Mouse (Mus musculus) lung, embryonic 15.5 days (tissue): ENCODE measurements around the gene Rreb1. TPM values are rescaled to one million over a fixed set of nuclear protein-coding genes. Genes with fewer than 3 reads are reported as not detected.

Experiments
- ATAC-seq: fragments of 200-750 bp; cut with Nextera tagmentation; 2 replicates; pipeline ENCODE4 v1.8.0; 2017; ENCODE audit warnings: moderate number of reproducible peaks, borderline replicate concordance; ENCODE audit not compliant: low FRiP score, low TSS enrichment; ENCODE audit errors: extremely low read depth
- H3K27ac ChIP-seq: fragments of 300-500 bp; sonication (generic); 2 replicates; pipeline ENCODE4 v1.5.1; 2015; ENCODE audit warnings: moderate library complexity, mild to moderate bottlenecking, inconsistent platforms
- H3K27me3 ChIP-seq: fragments of 300-500 bp; sonication (generic); 2 replicates; pipeline ENCODE4 v1.6.1; 2015; ENCODE audit warnings: inconsistent platforms
- H3K36me3 ChIP-seq: fragments of 300-500 bp; sonication (generic); 2 replicates; pipeline ENCODE4 v1.6.1; 2015; ENCODE audit warnings: inconsistent platforms
- H3K4me1 ChIP-seq: fragments of 300-500 bp; sonication (generic); 2 replicates; pipeline ENCODE4 v1.6.1; 2015; ENCODE audit warnings: inconsistent platforms
- H3K4me2 ChIP-seq: fragments of 300-500 bp; sonication (generic); 2 replicates; pipeline ENCODE4 v1.6.1; 2015; ENCODE audit warnings: inconsistent platforms, mild to moderate bottlenecking, moderate library complexity
- H3K4me3 ChIP-seq: fragments of 300-500 bp; sonication (generic); 2 replicates; pipeline ENCODE4 v1.5.1; 2015; ENCODE audit warnings: mild to moderate bottlenecking, inconsistent platforms
- H3K9ac ChIP-seq: fragments of 300-500 bp; sonication (generic); 2 replicates; pipeline ENCODE4 v1.6.1; 2015; ENCODE audit warnings: inconsistent platforms
- H3K9me3 ChIP-seq: fragments of 300-500 bp; sonication (generic); 2 replicates; pipeline ENCODE4 v1.6.1; 2016; ENCODE audit warnings: inconsistent platforms
- WGBS: fragments of 180-500 bp; shearing (Covaris S2); methylation state at CpG from one replicate; pipeline ENCODE4 v1.1.7; 2015; 5-methylcytosine and 5-hydroxymethylcytosine counted together
- polyA plus RNA-seq: library from polyadenylated mRNA; unstranded; fragments of >200 nt; fragmentation: Nextera tagmentation; extraction: Ambion mirVana; gene quantifications from 2 replicates; pipeline ENCODE4 v1.2.1, GENCODE M21; 2015

Rreb1 gene
- polyA plus RNA-seq, 1 experiment from 2014 or later = 17.9 TPM

DNA sequence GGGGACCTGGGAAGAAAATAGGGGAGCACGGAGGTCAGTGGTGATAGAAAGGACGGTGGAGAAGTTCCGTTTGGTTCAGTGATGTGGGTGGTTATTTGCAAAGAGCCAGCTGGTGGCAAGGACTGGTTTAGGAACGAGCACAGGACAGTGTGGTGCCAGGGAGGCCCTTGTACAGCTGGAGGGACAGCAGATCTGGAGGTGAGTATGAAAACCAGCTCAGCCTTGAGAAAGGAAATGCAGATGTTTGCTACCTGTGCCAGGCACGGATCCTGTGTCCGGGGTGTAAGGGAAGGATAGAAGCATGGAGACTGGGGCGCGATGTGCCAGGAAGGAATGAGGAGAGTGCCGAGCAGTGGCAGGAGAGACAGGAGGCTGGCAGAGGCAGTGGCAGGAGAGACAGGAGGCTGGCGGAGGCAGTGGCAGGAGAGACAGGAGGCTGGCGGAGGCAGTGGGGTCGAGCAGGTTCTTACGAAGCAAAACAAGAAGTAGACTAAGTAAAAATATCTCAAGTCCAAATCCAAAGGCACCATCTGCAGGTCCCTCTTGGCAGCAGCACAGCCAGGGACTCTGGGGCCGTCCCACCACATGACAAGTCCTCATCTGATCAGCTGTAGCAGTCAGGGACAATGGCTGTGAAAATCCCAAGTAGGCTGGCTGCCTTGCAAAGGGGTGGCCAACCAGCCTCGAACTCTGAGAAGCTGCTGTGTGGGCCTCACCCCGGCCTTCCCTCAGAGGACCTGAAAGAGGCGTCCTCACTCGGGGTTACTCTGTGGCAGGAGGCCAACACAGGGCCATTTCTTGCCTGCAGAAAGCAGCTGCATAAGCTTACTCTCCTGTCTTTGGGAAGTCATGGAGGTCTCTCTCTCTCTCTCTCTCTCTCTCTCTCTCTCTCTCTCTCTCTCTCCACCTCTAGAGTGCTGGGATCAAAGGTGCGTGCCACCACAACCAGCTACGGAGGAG is 186.2 kb downstream of the Rreb1 start:
- H3K9me3 ChIP-seq = no peaks in the 10 kb centered on the region
- peak overlapping the region; percentile 24; the same call in 1 of the 2 replicates for H3K27ac ChIP-seq
- peak overlapping the region; percentile 44 for H3K4me3 ChIP-seq
- no peaks in the 10 kb centered on the region for H3K36me3 ChIP-seq
- peak overlapping the region; percentile 65 for H3K4me2 ChIP-seq
- peaks cover 49% of the 10 kb centered on the region for H3K4me1 ChIP-seq
- peak overlapping the region; percentile 30; the same call in 1 of the 2 replicates for H3K9ac ChIP-seq
- ATAC-seq = no peak
- WGBS = 40% methylated on average over 20 of the region's 20 CpGs
- no peaks in the 10 kb centered on the region for H3K27me3 ChIP-seq

- 51% methylated on average over 17 of the region's 17 CpGs for WGBS
Observed at GRCm38 (mm10) chr13:37965126-37965914, 187.1 kb downstream of the Rreb1 start.

DNA sequence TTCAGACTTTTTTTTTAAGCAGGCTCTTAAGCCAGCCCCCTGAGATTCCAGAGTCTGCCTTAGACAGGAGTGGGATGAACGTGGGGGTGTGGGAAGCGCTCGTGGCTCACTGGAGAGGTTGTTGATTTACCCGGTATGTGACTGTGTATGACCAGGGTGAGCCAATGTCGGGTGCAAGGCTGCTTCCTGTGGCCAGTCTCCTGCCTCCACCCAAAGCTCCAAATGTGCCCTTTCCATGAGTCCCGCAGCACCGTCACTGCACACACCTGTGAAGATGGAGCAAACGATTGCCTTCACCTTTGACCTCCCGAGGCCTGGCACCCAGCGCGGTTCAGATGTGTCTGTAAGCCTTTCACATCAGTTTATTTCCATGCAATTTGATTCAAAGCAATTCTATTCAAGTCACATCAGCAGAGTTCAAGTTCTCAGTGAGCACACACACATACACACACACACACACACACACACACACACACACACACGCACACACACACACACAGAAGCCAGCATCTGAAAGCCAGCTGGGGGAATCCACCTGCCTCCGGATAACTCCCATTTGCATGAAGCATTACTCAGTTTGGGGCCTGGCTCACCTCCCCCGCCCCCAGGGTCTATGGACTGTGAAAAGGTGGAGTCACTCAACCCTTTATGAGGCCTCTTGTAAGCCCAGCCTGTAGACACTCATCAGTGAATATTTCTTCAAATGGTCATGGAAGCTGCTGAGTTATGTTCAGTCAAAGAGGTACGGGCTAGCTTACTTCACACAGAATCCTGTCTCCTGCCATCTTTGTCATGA is 188.3 kb downstream of the Rreb1 start:
- H3K4me1 ChIP-seq = peaks cover 51% of the 10 kb centered on the region

More at GRCm38 (mm10) chr13:37965126-37965914, 187.1 kb downstream of the Rreb1 start:
- no peaks in the 10 kb centered on the region for H3K9me3 ChIP-seq
- H3K27me3 ChIP-seq = no peaks in the 10 kb centered on the region
- ATAC-seq = no peak
- H3K36me3 ChIP-seq = no peaks in the 10 kb centered on the region
- H3K4me2 ChIP-seq = no peak overlapping the region
- no peak overlapping the region for H3K9ac ChIP-seq
- H3K27ac ChIP-seq = no peak overlapping the region
- no peak overlapping the region for H3K4me3 ChIP-seq
- H3K4me1 ChIP-seq = peaks cover 51% of the 10 kb centered on the region

DNA sequence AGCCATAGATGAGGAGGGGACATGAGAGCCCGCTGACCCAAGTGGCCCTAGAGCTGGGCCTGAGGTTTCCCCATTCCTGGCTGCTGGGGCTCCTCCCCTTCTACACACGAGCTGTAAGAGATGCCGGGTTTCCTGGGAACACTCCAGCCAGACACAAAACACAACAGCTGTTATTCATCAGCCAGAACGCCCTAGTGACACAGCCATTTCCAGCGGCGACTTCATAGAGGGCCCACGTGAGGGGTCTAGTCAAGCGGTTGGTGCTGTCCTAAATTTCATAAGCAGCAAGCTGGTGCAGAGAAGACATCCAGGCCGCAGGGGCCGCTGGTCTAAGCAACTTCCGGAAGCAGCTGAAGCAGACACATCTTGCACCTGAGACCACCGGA is 188.8 kb downstream of the Rreb1 start:
- peaks cover 51% of the 10 kb centered on the region for H3K4me1 ChIP-seq
- WGBS = 19% methylated on average over 12 of the region's 12 CpGs
- H3K27ac ChIP-seq = peak overlapping the region; percentile 70
- H3K27me3 ChIP-seq = no peaks in the 10 kb centered on the region
- peak; percentile 72 for ATAC-seq
- H3K4me3 ChIP-seq = no peak overlapping the region
- H3K4me2 ChIP-seq = peak overlapping the region; percentile 39
- H3K9ac ChIP-seq = no peak overlapping the region
- no peaks in the 10 kb centered on the region for H3K9me3 ChIP-seq
- no peaks in the 10 kb centered on the region for H3K36me3 ChIP-seq

More for the DNA sequence above, 188.3 kb downstream of the Rreb1 start:
- peak overlapping the region; percentile 20 for H3K27ac ChIP-seq
- no peaks in the 10 kb centered on the region for H3K27me3 ChIP-seq
- no peak overlapping the region for H3K9ac ChIP-seq
- H3K9me3 ChIP-seq = no peaks in the 10 kb centered on the region
- H3K36me3 ChIP-seq = no peaks in the 10 kb centered on the region
- ATAC-seq = peak; percentile 29
- no peak overlapping the region for H3K4me3 ChIP-seq
- H3K4me2 ChIP-seq = no peak overlapping the region
- 66% methylated on average over 15 of the region's 15 CpGs for WGBS

GRCm38 (mm10) chr13:37967565-37967964 is 189.4 kb downstream of the Rreb1 start:
- Histone ChIP-seq H3K4me3 (no peak overlapping the region), H3K4me2 (peak overlapping the region; percentile 39), H3K4me1 (peaks cover 51% of the 10 kb centered on the region), H3K27me3 (no peaks in the 10 kb centered on the region), H3K9ac (no peak overlapping the region), H3K9me3 (no peaks in the 10 kb centered on the region), H3K36me3 (no peaks in the 10 kb centered on the region), H3K27ac (peak overlapping the region; percentile 70)
- no peak for ATAC-seq
- 29% methylated on average over 10 of the region's 10 CpGs for WGBS

DNA sequence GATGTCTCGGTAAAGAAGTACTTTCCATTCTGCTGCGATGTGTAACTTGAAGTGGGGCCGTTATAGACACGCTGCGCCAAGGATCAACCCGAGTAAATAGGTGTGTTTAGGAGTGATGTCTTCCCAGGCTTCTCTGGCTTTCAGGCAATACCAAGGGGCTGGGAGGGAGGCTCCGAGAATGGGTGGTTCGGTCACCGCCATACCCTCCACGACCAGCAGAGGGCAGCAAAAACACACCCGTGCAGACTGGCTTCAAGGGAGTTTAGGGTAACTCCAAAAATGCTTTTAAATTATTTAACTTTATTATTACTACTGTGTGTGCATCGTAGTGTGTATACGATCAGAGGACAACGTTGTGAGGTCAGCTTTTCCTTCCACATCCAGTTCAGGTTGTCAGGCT is 191.1 kb downstream of the Rreb1 start:
- H3K36me3 ChIP-seq = no peaks in the 10 kb centered on the region
- H3K27ac ChIP-seq = no peak overlapping the region
- 7% methylated on average over 14 of the region's 14 CpGs for WGBS
- 0 out of 2 replicates have a peak overlapping the region, but pooled peaks have one; percentile 26 for H3K4me2 ChIP-seq
- H3K9ac ChIP-seq = no peak overlapping the region
- no peaks in the 10 kb centered on the region for H3K27me3 ChIP-seq
- no peaks in the 10 kb centered on the region for H3K9me3 ChIP-seq
- ATAC-seq = no peak
- H3K4me3 ChIP-seq = no peak overlapping the region
- peaks cover 42% of the 10 kb centered on the region for H3K4me1 ChIP-seq

DNA sequence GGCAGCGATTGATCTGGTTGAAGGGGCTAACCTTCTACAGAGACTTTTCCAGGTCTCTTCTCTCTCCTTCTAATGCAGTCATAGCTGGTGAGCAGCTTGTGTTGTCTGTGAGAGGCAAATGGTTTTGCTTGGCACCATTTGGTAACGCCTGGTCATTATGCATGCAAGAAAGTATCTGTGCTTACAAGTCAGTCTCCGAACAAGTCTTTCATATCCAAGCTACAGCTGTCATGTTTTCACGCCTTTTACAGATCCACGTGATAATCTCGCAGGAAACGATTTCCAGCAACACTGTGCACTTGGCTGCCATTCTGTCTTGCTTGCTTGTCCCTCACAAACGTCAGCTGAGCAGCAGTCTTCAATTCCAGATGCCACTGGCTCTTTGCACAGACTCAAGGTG is 191.8 kb downstream of the Rreb1 start:
- no peak overlapping the region for H3K27ac ChIP-seq
- H3K4me2 ChIP-seq = no peak overlapping the region
- H3K9me3 ChIP-seq = no peaks in the 10 kb centered on the region
- no peak overlapping the region for H3K4me3 ChIP-seq
- H3K27me3 ChIP-seq = no peaks in the 10 kb centered on the region
- WGBS = 60% methylated on average over 8 of the region's 8 CpGs
- H3K36me3 ChIP-seq = no peaks in the 10 kb centered on the region
- H3K4me1 ChIP-seq = peaks cover 36% of the 10 kb centered on the region
- no peak overlapping the region for H3K9ac ChIP-seq
- no peak for ATAC-seq

GRCm38 (mm10) chr13:37970887-37971530 is 192.8 kb downstream of the Rreb1 start:
- no peak for ATAC-seq
- Histone ChIP-seq H3K4me1 (peaks cover 32% of the 10 kb centered on the region), H3K9ac (no peak overlapping the region), H3K36me3 (peaks cover 6% of the 10 kb centered on the region; the same call in 1 of the 2 replicates), H3K4me2 (no peak overlapping the region), H3K27me3 (no peaks in the 10 kb centered on the region), H3K27ac (no peak overlapping the region), H3K4me3 (no peak overlapping the region), H3K9me3 (no peaks in the 10 kb centered on the region)
- WGBS = 67% methylated on average over 11 of the region's 11 CpGs

- Histone ChIP-seq H3K27me3 (no peaks in the 10 kb centered on the region), H3K4me2 (no peak overlapping the region), H3K4me3 (no peak overlapping the region), H3K9ac (no peak overlapping the region), H3K4me1 (peaks cover 6% of the 10 kb centered on the region; the same call in 1 of the 2 replicates), H3K9me3 (no peaks in the 10 kb centered on the region), H3K27ac (no peak overlapping the region), H3K36me3 (peaks cover 31% of the 10 kb centered on the region)
- 80% methylated on average over 6 of the region's 6 CpGs for WGBS
- no peak for ATAC-seq
Observed at GRCm38 (mm10) chr13:37974036-37974435, 195.8 kb downstream of the Rreb1 start.

DNA sequence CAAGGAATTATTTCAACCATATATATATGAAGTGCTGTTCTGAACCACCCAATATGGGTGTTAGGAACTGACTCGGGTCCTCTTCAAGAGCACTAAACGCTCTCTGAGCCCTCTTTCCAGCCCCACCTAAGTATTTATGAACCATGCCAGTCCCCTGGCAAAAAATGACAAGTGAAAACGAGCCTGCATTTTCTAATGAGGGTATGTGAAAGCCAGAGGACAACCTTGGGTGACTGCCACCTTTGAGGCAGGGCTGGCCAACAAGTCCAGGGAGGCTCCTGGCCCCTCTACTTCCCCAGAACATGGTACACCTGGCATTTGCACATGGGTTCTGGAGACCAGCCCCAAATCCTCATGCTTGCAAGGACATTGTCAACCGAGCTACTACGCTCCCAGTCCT is 196.5 kb downstream of the Rreb1 start:
- no peaks in the 10 kb centered on the region for H3K9me3 ChIP-seq
- H3K27me3 ChIP-seq = no peaks in the 10 kb centered on the region
- 84% methylated on average over 5 of the region's 5 CpGs for WGBS
- no peak overlapping the region for H3K4me2 ChIP-seq
- no peak overlapping the region for H3K27ac ChIP-seq
- H3K36me3 ChIP-seq = peaks cover 38% of the 10 kb centered on the region
- no peak overlapping the region for H3K4me3 ChIP-seq
- H3K9ac ChIP-seq = no peak overlapping the region
- H3K4me1 ChIP-seq = no peaks in the 10 kb centered on the region
- no peak for ATAC-seq

DNA sequence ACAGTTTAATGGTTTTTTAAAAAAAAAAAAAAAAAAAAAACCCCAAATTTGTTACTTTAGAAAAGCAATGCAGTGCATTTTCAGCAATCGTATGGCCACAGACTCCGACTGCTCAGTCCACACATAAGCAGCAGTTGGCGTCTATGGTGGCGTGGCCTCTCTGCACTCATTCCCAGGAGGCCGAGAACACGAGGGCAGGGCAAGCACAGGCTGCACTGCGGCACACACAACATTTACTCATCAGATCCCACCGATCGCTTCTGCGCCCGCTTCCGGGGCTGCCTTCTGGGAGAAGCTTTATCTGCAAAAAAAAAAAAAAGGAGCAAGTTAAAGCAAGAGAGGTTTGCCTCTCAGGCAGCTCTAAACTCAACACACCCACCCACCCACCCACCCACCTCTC is 201.3 kb downstream of the Rreb1 start:
- Histone ChIP-seq H3K27me3 (no peaks in the 10 kb centered on the region), H3K9me3 (no peaks in the 10 kb centered on the region), H3K4me1 (no peaks in the 10 kb centered on the region), H3K27ac (no peak overlapping the region), H3K9ac (no peak overlapping the region), H3K4me2 (no peak overlapping the region), H3K4me3 (no peak overlapping the region), H3K36me3 (peaks cover 80% of the 10 kb centered on the region)
- WGBS = 86% methylated on average over 12 of the region's 12 CpGs
- ATAC-seq = no peak
